Mouse (Mus musculus) spleen, adult 2 months (tissue): Measurements from ENCODE around the gene Frrs1.

ENCODE experiments used
- CTCF ChIP-seq: fragments of 200-500 bp; IDR thresholded peaks from 2 replicates; pipeline ENCODE4 v1.5.1; 2011; ENCODE audit warnings: mild to moderate bottlenecking, inconsistent platforms; ENCODE audit not compliant: insufficient read depth, insufficient read length, insufficient replicate concordance; ENCODE audit errors: extremely low read depth
- POLR2A ChIP-seq: fragments of 200-500 bp; IDR thresholded peaks from 2 replicates; pipeline ENCODE4 v1.6.1; 2011; ENCODE audit warnings: low read depth, low read length, inconsistent platforms

DNA sequence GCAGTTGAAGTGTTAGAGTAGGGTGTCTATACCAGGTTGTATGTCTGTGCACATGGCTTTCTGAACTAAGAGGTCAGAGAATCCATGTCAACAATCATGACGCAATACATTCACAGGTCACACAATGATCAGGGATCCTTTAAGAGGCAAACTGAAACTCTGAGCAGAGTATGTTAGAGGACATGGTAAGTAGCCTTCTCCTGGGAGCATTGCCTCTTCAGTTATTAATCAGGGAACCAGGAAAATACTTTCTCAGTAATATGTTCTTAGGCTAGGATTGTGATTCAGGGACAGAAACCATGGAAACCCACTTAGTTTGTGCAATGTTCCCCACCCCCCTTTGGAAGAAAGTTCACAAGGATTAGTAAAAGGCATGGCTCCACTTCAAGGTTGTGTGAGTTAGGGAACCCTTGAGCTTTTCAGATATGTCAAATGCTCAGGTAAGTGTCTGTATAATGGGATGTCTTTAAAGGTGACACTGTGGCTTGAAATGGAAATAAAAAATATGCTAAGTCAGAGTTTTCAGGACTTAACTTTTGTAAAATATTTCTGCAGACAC, 82.4 kb downstream of the Frrs1 start:
- TF ChIP-seq POLR2A (no peak), CTCF (no peak)
